Mouse (Mus musculus) kidney, embryonic 15.5 days (tissue): ENCODE data around the gene Gm21987. TPM values are rescaled to one million over a fixed set of nuclear protein-coding genes. Genes with fewer than 3 reads are reported as not detected.

ENCODE experiments used
- ATAC-seq: fragments of 200-750 bp; cut with Nextera tagmentation; replicated peaks from 2 replicates; pipeline ENCODE4 v1.8.0; 2017; ENCODE audit warnings: moderate TSS enrichment; ENCODE audit not compliant: low FRiP score
- H3K27ac ChIP-seq: fragments of 300-500 bp; sonication (generic); 2 replicates; pipeline ENCODE4 v1.5.1; 2015; ENCODE audit warnings: mild to moderate bottlenecking, inconsistent platforms
- H3K27me3 ChIP-seq: fragments of 300-500 bp; sonication (generic); 2 replicates; pipeline ENCODE4 v1.6.1; 2015; ENCODE audit warnings: inconsistent platforms
- H3K36me3 ChIP-seq: fragments of 300-500 bp; sonication (generic); 2 replicates; pipeline ENCODE4 v1.6.1; 2015; ENCODE audit warnings: inconsistent platforms
- H3K4me1 ChIP-seq: fragments of 300-500 bp; sonication (generic); 2 replicates; pipeline ENCODE4 v1.6.1; 2015; ENCODE audit warnings: inconsistent platforms
- H3K4me2 ChIP-seq: fragments of 300-500 bp; sonication (generic); 2 replicates; pipeline ENCODE4 v1.6.1; 2015; ENCODE audit warnings: moderate library complexity, mild to moderate bottlenecking, inconsistent platforms
- H3K4me3 ChIP-seq: fragments of 300-500 bp; sonication (generic); replicated peaks from 2 replicates; pipeline ENCODE4 v1.5.1; 2015; ENCODE audit warnings: mild to moderate bottlenecking, inconsistent platforms
- H3K9ac ChIP-seq: fragments of 300-500 bp; sonication (generic); 2 replicates; pipeline ENCODE4 v1.6.1; 2015; ENCODE audit warnings: mild to moderate bottlenecking, inconsistent platforms
- H3K9me3 ChIP-seq: fragments of 300-500 bp; sonication (generic); replicated peaks from 2 replicates; pipeline ENCODE4 v1.6.1; 2016; ENCODE audit warnings: inconsistent platforms
- WGBS: fragments of 180-500 bp; shearing (Covaris S2); methylation state at CpG from one replicate; pipeline ENCODE4 v1.1.7; 2015; ENCODE audit warnings: mixed read lengths; 5-methylcytosine and 5-hydroxymethylcytosine counted together
- polyA plus RNA-seq: library from polyadenylated mRNA; unstranded; fragments of >200 nt; fragmentation: Nextera tagmentation; extraction: Ambion mirVana; gene quantifications from 2 replicates; pipeline ENCODE4 v1.2.1, GENCODE M21; 2015

The Gm21987 gene
- not detected in 2 replicates for polyA plus RNA-seq

DNA sequence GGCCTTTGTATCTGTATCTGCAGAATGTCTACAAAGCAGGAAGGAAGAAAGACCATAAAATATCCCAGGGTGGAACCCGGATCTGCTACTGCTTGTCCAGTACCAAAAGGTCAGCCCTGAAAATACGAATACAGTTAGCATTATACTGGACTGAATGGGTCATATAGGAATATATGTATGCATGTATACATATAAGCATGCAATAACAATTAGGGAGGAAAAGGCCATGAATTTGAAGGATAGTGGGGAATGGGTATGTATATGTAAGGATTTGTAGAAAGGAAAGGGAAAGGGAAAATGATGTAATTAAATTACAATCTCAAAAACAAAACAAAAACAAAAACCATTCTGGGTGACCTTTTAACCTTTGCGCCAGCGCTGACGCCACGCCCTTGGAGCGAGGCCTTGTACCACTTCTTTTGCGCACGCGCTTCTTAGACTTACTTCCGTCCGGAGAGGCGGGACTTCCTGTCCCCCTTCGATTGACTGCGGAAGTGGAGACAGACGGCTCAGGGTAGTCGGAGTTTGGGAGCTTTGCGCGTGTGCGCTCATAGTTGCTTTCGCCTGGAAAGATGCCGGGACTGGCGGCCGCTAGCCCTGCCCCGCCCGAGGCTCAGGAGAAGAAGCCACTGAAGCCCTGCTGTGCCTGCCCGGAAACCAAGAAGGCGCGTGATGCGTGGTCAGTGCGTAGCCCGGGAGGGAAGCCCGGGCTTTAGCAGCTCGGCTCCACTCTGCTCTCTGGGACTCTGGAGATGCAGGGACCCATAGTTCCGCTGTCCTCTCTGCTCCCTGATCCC is at the start of gene Gm21987, which contains the start of gene Cox17:
Gene Gm21987 (plus strand): TSS at position 512 of the 797 bp plus-strand sequence.
Gene Cox17 (plus strand): TSS at position 463 of the 797 bp plus-strand sequence.
- Histone ChIP-seq H3K27ac (peak within 1 kb of the TSS; percentile 96), H3K27me3 (no peaks in the 10 kb centered on the region), H3K4me2 (peak within 1 kb of the TSS; percentile 63), H3K9ac (peak within 1 kb of the TSS; percentile 86), H3K4me3 (peak within 1 kb of the TSS; percentile 90), H3K4me1 (peaks cover 22% of the 10 kb centered on the region), H3K36me3 (peaks cover 28% of the 10 kb centered on the region), H3K9me3 (no peaks in the 10 kb centered on the region)
- ATAC-seq = peak; percentile 97
- WGBS = 3% methylated on average over 35 of the region's 35 CpGs

- no peak overlapping the region for H3K27ac ChIP-seq
- no peaks in the 10 kb centered on the region for H3K36me3 ChIP-seq
- peaks cover 12% of the 10 kb centered on the region for H3K4me1 ChIP-seq
- 82% methylated on average over 6 of the region's 6 CpGs for WGBS
- no peaks in the 10 kb centered on the region for H3K27me3 ChIP-seq
- no peak overlapping the region for H3K4me3 ChIP-seq
- no peak overlapping the region for H3K9ac ChIP-seq
- H3K4me2 ChIP-seq = no peak overlapping the region
- no peaks in the 10 kb centered on the region for H3K9me3 ChIP-seq
- ATAC-seq = no peak
Observed at GRCm38 (mm10) chr16:38298410-38298809, 48.4 kb upstream of the Gm21987 start.

- H3K27ac ChIP-seq = no peak overlapping the region
- no peaks in the 10 kb centered on the region for H3K9me3 ChIP-seq
- H3K4me2 ChIP-seq = no peak overlapping the region
- H3K4me3 ChIP-seq = no peak overlapping the region
- H3K36me3 ChIP-seq = no peaks in the 10 kb centered on the region
- no peak for ATAC-seq
- no peak overlapping the region for H3K9ac ChIP-seq
- peaks cover 20% of the 10 kb centered on the region for H3K4me1 ChIP-seq
- 0 out of 2 replicates have a peak, but pooled peaks cover 3% of the 10 kb centered on the region for H3K27me3 ChIP-seq
- 90% methylated on average over 13 of the region's 13 CpGs for WGBS
Observed at GRCm38 (mm10) chr16:38302367-38302766, 44.5 kb upstream of the Gm21987 start.

- ATAC-seq = peak; percentile 64
- no peak overlapping the region; the same call in 1 of the 2 replicates for H3K4me3 ChIP-seq
- no peak overlapping the region for H3K9ac ChIP-seq
- H3K4me1 ChIP-seq = peaks cover 23% of the 10 kb centered on the region
- no peaks in the 10 kb centered on the region for H3K36me3 ChIP-seq
- H3K9me3 ChIP-seq = no peaks in the 10 kb centered on the region
- 51% methylated on average over 17 of the region's 17 CpGs for WGBS
- peak overlapping the region; percentile 36 for H3K4me2 ChIP-seq
- no peak overlapping the region for H3K27ac ChIP-seq
- 0 out of 2 replicates have a peak, but pooled peaks cover 3% of the 10 kb centered on the region for H3K27me3 ChIP-seq
Observed at GRCm38 (mm10) chr16:38304460-38305194, 42.2 kb upstream of the Gm21987 start.

GRCm38 (mm10) chr16:38306571-38307220 is 40.1 kb upstream of the Gm21987 start:
- no peak overlapping the region for H3K9ac ChIP-seq
- H3K4me2 ChIP-seq = no peak overlapping the region
- WGBS = 52% methylated on average over 18 of the region's 18 CpGs
- no peak overlapping the region for H3K27ac ChIP-seq
- 0 out of 2 replicates have a peak, but pooled peaks cover 3% of the 10 kb centered on the region for H3K27me3 ChIP-seq
- H3K4me1 ChIP-seq = peaks cover 23% of the 10 kb centered on the region
- H3K4me3 ChIP-seq = no peak overlapping the region
- H3K9me3 ChIP-seq = no peaks in the 10 kb centered on the region
- no peaks in the 10 kb centered on the region for H3K36me3 ChIP-seq
- ATAC-seq = 0 out of 2 replicates have a peak, but pooled peaks have one; percentile 38

- Histone ChIP-seq H3K9me3 (no peaks in the 10 kb centered on the region), H3K27ac (no peak overlapping the region), H3K9ac (no peak overlapping the region), H3K36me3 (no peaks in the 10 kb centered on the region), H3K27me3 (0 out of 2 replicates have a peak, but pooled peaks cover 3% of the 10 kb centered on the region), H3K4me2 (no peak overlapping the region), H3K4me3 (no peak overlapping the region), H3K4me1 (peaks cover 23% of the 10 kb centered on the region)
- no peak for ATAC-seq
- 18% methylated on average over 5 of the region's 5 CpGs for WGBS
Observed at GRCm38 (mm10) chr16:38307221-38307605, 39.6 kb upstream of the Gm21987 start.

DNA sequence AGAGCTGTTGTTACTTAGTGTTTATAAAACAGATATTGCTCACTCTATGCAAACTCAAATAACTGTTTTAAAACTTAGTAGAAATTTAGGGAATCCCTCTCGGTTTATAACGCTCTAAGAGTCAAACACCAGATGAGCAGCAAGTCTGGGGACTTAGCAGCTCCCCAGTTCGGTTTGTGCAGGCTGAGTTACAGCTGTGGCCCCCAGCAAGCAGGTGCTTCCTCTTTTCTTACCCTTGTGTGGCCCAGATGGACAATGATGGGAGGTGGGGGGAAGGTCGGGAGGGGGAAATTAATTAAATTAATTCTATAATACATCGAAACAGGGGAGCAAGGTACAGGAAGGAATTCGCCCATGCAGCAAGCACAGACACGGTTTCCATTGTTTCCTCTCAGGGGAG is 39.2 kb upstream of the Gm21987 start:
- Histone ChIP-seq H3K4me2 (no peak overlapping the region), H3K9me3 (no peaks in the 10 kb centered on the region), H3K27me3 (0 out of 2 replicates have a peak, but pooled peaks cover 3% of the 10 kb centered on the region), H3K9ac (no peak overlapping the region), H3K36me3 (no peaks in the 10 kb centered on the region), H3K4me1 (peaks cover 23% of the 10 kb centered on the region), H3K27ac (no peak overlapping the region), H3K4me3 (no peak overlapping the region)
- no peak for ATAC-seq
- WGBS = 42% methylated on average over 7 of the region's 7 CpGs

DNA sequence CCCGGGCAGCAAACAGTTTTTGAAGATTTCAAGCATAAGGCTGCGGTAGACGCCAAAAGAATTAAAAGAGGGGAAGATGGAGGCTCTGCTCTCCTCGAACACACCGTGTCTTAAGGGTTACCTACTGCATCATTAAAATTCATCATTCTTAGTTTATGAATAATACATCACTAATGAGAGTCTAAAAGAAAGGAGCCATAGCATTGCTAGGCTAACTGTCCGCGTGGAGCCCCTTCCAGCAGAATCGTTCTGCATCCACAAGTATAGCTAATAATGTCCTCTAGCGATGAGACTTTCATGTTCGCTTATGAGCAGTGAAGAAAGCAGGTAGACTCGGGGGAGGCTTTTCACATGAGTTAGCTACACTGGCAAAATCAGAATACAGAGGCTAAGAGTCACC is 38.6 kb upstream of the Gm21987 start:
- ATAC-seq = no peak
- H3K36me3 ChIP-seq = no peaks in the 10 kb centered on the region

DNA sequence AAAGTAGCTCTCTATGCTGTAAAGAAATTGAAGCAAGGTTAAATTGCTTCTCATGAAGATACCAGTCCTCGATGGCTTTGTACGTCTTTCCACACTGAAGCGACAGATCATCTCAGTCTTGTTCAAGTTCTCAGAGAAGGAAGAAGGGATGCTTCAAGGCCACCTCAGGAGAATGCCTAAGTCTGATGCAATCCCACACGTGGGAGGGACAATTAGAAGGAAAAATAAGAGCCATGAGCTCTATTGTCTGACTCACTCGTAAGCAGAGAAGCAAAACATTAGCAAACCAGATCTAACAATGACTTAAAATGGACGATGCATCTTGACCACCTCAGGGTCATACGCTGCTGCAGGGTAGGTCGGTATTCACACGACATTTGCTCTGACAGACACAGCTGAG is 28.3 kb upstream of the Gm21987 start:
- H3K27ac ChIP-seq = no peak overlapping the region
- H3K4me3 ChIP-seq = no peak overlapping the region
- no peaks in the 10 kb centered on the region for H3K27me3 ChIP-seq
- no peaks in the 10 kb centered on the region for H3K36me3 ChIP-seq
- H3K9ac ChIP-seq = no peak overlapping the region
- ATAC-seq = no peak
- H3K9me3 ChIP-seq = no peaks in the 10 kb centered on the region; the same call in 1 of the 2 replicates
- H3K4me2 ChIP-seq = no peak overlapping the region
- H3K4me1 ChIP-seq = no peaks in the 10 kb centered on the region
- WGBS = 71% methylated on average over 9 of the region's 9 CpGs

More for the DNA sequence above, 38.6 kb upstream of the Gm21987 start:
- Histone ChIP-seq H3K4me3 (no peak overlapping the region), H3K4me2 (no peak overlapping the region), H3K4me1 (peaks cover 23% of the 10 kb centered on the region), H3K27ac (no peak overlapping the region), H3K9ac (no peak overlapping the region), H3K27me3 (0 out of 2 replicates have a peak, but pooled peaks cover 3% of the 10 kb centered on the region), H3K9me3 (no peaks in the 10 kb centered on the region)
- 86% methylated on average over 11 of the region's 11 CpGs for WGBS

GRCm38 (mm10) chr16:38319087-38319486 is 27.8 kb upstream of the Gm21987 start:
- H3K9ac ChIP-seq = no peak overlapping the region
- H3K9me3 ChIP-seq = no peaks in the 10 kb centered on the region; the same call in 1 of the 2 replicates
- no peak overlapping the region for H3K4me3 ChIP-seq
- ATAC-seq = no peak
- H3K4me1 ChIP-seq = no peaks in the 10 kb centered on the region
- no peaks in the 10 kb centered on the region for H3K36me3 ChIP-seq
- H3K27ac ChIP-seq = no peak overlapping the region
- H3K27me3 ChIP-seq = no peaks in the 10 kb centered on the region
- WGBS = 91% methylated on average over 4 of the region's 4 CpGs
- H3K4me2 ChIP-seq = no peak overlapping the region

DNA sequence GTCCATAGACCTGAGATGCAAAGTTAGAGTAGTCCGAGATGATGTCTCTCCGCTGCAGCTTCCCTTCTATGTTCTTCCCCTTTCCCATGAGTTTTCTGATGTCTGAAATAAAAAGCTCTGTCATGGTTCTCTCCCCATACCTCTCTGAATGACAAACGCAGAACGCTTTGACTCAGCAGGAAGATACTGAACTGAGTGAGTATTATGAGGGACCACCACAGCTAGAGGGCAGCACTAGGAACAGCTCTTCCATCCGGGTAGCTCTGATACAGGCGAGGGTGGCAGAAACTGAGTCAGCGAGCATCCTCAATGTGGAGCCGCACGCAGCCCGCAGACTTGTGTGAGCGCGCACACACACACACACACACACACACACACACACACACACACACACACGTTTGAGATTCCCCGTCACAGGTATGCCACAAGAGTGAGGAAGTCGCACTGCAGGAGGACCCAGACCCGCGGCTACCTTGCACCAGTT is 25.3 kb upstream of the Gm21987 start:
- peak overlapping the region; percentile 46 for H3K4me2 ChIP-seq
- H3K27me3 ChIP-seq = no peaks in the 10 kb centered on the region
- H3K4me1 ChIP-seq = no peaks in the 10 kb centered on the region
- no peak for ATAC-seq
- H3K9me3 ChIP-seq = no peaks in the 10 kb centered on the region
- H3K9ac ChIP-seq = no peak overlapping the region
- H3K27ac ChIP-seq = no peak overlapping the region
- 45% methylated on average over 17 of the region's 17 CpGs for WGBS
- H3K4me3 ChIP-seq = no peak overlapping the region
- H3K36me3 ChIP-seq = no peaks in the 10 kb centered on the region
